Mouse (Mus musculus) urinary bladder, postnatal 14 days (tissue): ENCODE results near the gene Cstad.
A peak's percentile ranks its signal among the peaks of the same experiment; 100 is the strongest.

Experiments used
- DNase-seq: peaks from one replicate; pipeline ENCODE4 v3.0.0; 2021; ENCODE audit warnings: low spot score

Cstad gene

DNA sequence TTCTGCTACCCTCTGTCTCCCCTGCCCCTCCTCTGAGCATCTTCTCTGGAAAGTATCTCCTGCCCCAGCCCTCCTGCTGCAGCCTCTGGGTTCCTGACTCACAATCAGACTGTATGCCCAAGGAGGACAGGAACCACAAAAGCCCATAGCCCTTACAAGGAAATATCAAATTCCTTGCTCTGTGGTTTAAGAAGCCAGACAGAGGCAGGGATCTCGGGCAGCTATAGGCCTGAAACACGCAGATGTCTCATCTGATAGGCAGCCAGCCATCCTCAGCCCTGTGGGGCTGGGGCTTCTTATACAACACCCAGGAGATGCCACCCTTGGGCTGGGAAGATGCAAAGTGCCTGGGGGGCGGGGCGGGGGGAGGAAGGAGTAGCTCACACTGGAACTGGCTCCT is 956 bp downstream of the Cstad start:
- no peak for DNase-seq

DNA sequence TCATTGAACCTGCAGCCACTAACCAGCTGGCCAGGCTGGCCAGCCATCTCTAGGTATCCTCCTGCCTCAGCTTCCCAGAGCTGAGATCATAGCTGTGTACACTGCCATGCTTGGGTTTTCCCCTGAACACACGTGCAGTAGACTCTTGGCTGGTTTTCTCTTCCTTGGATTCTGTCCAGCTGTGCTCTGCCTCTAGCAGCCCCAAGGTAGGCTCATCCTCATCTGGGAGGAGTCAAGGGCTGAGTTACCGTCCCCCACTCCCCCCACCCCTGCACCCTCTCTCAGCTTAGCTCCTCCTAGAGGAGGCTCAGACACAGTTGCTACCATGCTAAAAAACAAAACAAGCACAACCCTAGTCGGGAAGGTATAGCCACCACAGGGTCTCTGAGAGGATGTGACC is 4.8 kb downstream of the Cstad start:
- no peak for DNase-seq

DNA sequence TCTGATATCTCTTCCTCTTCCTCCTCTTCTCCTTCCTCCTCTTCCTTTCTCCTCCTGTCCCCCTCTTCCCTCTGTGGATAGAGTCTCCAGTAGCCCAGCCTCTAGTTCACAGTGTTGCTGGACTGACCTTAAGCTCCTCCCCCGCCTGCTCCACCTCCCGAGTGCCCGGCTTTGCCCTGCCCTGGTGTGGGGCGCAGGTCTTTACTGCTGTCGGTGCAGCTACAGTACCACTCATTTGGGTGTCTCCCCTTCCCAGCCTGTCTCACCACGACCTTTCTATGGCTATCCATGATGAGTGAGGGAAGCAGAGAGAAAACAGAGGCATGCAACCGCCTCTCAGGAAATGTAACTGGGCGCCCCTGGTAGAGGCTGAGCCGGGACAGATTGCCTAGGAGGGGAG is 5.5 kb downstream of the Cstad start:
- DNase-seq, result peak; percentile 64

DNA sequence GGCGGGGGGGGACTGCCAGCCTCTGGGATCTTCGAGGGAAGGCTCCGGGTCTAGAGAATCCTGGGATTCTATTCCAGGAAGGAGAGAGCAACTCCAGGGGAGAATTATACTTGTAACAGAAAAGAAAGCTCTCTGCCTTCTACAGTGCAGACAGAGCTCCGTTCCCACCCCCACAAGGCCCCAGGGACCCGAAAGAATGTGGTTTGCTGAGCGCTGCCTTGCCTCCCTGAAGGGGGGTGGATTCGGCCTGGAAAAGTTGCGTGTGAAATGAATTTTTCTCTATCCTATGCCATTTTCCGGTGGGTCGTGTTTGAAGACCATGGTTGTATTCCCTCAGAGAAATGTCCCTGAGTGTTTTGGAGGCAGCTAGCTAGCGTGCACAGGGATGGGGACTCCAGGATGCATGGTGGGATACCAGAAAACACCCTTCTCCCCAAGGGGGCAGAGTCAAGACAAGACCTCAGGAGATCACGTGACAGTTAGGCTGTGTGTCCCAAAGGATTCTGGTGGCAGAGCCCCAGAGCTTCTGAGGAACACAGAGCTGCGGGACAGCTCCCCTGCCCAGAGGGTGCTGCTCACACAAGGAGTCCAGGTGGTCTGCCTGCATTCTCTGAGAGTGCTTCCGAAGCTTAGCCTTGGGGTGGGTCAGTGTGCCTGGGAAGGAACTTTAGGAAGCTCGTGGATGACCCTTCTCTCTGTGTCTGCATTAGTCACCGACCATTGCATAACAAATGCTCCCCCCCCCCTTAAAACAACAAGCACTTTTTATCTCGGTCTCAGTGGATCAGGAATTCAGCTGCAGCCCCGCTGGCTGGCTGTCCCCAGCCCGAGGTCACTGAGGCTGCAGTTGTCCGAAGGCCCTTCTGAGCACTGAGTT is 6.4 kb downstream of the Cstad start:
- peak; percentile 65 for DNase-seq

DNA sequence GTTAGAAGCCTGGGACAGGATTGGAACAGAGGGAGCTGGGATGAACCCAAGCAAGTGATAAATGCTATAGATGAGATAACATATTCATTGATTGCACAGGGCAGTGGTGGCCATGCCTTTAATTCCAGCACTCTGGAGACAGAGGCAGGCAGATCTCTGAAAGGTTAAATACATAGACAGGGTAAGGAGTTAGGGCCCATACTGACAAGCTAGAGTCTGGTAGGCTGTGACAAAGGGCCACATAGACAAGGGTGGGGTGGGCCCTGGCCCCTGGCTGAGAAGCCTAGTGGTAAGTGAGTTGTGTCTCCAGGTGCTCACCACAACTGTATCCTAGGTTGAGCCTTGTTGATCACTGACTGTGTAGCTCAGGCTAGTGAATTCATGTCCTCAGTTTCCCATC is 7.6 kb downstream of the Cstad start:
- no peak for DNase-seq

DNA sequence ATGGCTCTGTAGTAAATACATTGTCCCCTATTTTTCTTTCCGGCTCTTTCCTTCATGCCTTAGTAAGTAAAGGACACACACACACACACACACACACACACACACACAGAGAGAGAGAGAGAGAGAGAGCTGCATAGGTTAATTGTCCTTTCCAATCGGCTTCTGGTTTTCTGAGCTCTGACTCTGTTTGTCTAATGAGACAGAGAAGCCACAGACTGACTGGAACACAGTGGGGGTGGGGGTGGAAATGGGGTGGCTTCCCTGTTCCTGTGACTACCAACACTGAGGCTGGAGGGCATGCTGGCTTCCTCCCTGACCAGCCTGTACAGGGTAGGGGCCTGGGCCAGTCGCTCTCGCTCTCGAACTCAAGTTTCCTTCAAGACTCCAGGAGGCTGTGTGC is 8.9 kb downstream of the Cstad start:
- no peak for DNase-seq

DNA sequence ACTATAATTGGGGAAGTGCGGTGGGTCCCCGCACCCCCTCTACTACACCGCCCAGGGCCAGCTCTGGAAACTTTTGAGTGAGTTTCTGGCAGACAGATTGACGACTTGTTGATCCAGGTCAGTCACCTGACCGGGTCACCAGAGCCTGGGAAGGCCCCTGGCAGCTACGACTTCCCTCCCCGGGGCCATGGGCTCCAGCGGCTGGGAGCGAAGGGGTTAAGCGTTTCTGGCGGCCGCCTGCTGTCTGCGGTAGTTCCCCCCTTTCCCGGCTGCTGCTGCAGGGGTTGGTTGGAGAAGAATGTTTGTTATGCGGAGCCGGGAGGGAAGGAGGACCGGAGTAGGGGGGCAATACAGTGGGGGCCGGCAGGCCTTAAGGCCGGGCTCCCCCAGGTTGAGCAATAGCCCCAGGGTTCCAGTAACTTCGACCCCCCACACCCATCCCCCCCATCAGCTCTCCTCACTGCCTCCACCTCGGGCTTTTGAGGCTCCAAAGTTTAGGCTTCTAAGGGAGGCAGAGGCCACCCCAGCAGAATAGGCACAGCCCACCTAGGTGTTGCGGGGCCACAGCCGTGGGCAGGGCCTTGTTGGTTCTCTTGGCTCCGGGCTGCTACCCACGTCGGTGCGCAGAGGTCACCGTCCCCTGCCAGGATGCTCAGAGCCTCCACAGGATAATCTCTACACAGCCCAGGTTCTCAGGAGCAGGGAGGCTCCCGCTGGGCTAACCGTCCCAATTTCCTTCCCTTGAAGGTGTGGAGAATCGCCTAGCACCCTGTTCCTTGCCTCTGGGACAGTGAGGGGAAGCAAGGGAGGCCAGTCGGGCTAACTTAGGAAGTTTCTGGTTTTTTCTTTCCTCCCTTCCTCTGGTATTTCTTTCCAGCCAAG is 10.3 kb downstream of the Cstad start:
- DNase-seq, result peak; percentile 55

DNA sequence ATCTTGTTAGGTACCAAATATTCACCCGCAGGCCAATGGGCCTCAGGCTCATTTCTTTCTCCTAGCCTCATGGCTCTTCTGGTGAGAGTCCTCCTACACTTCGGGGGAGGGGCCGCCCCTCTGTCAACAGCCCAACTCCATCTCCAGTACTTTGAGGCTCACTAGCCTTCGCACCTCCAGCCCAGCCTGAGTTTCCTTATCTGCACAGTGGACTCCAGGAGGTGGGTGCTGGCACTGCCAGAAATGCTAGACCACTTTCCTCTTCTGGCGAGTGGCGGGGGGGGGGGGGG is 10.9 kb downstream of the Cstad start:
- no peak for DNase-seq

DNA sequence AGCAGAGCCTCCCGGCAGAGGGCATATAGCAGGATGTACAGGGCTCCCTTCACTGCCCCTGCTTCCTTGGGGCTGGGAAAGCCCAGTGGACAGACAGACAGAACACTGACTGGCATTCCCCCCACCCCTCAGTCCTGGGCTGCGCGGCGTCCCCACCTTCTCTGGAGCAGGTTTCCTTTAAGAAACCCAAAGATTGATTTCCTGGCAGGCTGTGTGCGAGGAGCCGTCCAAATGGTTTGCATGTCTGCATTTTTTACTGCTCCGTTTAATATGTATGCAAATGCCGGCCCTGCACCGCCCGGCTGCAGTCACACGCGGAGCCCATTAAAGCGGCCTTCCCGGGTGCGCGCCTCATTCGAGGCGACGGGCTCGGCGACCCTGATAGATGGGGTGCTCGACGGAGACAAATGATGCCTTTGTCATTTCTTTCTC is 11.8 kb downstream of the Cstad start:
- DNase-seq, result no peak

DNA sequence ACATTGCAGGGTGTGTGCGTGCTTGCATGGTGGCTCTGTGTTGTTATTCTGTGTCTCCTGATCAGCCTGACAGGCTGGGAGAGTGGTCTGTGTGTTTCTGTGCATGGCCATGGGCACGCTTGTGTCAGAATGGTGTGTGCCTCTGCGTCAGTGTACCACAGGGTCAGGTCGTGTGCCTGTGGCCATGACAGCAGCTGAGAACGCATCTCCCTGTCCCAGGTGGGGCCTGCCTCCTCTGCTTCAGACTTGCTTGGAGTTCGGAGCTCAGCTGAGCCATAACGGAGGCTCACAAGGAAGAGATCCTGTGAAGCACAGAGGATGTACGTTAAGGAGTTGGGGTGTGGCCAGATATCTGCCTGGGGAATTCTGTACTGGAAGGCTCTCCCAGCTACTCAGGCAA is 13.1 kb downstream of the Cstad start:
- no peak for DNase-seq

DNA sequence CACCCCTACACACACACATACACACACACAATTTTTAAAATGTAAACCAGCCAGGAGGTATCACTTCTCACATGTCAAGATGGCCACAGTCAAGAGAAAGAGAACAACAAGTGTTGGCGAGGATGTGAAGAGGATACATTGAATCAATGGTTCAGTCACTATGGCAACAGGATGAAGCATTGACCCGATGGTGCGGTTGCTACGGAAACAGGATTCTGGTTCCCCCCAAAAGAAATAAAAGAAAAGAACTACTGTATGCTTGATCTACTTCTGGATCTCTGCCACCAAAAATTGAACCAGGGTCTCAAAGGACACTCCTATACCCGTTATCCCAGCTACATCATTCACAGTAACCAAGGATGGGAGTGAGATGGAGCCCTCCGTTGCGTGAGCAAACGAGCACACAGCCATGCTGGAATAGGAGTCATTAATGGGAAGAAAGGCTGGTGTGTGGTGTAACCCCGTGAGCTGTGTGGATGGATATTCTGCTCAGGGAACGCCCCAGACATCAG is 13.9 kb downstream of the Cstad start:
- no peak for DNase-seq

DNA sequence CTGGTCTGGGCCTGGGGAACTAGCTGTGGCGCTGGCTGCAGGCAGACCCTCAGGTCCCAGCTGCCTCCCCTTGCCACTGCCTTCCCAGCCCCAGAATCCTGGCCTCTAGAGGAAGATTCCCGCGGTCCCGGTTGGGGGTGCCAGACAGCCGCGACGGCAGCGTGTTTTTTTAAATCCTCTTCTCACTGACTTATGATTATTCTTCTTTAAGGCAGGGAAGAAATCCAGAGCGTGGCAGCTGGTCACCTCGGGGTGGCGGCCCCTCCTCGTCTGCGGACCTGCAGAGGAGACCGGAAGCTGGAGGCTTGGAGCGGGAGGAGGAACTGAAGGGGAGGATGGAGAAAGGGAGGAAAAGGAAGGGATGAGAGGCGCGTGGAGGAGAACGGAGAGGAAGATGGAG is 18.7 kb downstream of the Cstad start:
- DNase-seq, result peak; percentile 74

DNA sequence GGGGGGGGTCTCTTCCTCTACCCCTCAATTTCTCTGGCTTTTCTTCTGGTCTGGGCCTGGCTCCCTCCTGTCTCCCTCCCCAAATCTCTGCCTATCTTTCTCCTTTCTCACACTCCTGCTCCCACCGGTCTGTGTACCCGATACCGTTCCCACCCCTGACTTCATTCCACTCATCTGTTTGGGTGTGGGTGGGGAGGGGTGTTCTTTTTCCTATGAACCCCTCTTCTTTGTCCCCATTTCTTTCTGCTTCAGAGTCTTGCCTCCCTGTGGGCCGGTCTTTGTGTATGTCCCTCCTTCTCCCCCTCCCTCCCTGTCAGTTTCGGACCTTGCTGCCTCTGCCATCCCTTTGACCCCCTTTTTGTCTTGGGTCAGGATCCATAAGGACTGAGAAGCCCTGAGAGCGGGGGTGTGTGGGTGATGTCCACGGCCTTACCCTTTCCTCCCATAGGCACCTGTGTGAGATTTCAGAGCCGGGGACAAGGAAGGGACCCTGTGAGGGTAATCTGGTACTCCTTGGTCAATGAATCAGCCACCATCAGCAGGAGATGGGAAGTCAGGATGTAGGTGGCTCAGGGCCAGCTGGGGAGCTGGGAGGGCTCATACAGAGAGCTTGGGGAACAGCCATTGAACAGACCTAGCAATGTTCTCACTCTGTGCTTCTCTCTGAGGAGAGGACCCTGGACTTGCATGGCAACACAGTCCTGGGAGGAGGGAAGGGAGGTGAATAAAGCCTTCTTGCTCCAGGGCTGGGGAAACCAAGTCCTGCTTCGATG is 19.5 kb downstream of the Cstad start:
- no peak for DNase-seq

DNA sequence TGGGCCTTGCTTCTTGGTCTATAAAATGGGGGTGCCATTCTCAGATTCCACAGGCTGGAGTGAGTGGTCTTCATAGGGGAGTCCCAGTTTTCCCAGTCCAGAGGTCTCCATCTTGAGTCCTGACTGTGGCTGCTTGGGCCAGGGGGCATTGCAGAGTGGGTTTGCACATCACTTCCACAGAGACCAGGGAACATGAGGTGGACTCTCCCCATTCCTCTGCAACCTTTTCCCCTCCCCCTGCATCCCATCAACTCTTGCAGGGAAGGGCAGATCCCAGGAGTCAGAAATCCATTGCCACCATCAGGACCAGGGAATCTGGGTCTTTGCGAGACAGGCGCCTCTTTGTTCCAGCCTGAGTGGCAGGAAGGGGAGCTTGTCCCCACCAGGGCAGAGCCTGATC is 21.0 kb downstream of the Cstad start:
- DNase-seq, result no peak

DNA sequence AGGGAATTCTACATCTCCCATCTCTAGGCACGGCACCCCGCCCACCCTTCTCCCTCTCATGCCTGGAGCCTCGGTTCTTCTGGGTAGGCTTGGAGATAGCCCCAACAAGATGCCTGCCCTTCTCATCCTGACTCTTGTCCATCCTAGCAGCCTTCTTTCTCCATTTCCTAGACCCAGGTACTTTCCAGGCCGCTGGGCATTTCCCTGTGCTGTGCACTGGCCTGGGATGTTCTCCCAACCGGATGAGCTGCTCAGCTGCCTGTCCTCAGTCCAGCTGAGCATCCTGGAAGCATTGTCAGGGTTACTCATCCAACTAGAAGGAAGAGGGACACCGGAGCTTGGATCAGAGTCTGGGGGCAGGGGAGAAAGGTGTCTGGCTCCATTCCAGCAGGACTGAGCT is 21.6 kb downstream of the Cstad start:
- DNase-seq, result no peak

DNA sequence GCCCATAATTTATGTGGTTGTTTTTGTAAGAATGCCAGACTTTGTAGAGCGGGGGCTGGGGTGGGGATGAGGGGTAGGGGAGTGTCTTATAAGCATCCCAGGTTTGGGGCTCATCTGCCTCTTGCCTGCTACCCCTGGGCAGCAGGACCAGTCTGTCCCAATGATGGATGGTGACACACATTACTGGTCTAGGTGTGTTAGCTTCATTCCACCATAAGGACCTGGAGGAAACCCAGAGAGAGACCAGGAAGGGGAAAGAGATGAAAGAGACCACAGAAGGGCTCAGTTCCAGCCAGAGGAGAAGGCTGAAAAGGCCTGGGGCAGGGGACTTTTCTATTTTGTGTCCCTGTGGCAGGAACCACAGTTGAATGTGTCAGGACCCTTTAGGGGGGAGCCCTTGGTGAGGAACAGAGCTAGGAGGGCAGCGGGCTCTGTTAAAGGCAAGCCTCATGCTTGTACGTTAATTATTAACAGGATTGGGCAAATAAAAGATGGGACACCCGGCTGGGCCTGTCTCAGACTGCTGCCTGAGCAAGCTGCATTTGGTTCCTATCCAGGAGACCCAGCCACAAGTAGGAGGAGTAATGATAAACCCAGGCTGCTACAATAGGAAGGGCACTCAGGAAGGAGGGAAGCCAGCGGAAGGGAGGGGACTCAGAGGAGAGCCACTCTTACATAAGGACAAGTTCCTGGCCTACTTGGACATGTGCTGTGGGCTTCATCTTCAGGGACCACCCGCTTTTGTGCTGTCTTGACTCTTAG is 23.8 kb downstream of the Cstad start:
- peak; percentile 76 for DNase-seq

DNA sequence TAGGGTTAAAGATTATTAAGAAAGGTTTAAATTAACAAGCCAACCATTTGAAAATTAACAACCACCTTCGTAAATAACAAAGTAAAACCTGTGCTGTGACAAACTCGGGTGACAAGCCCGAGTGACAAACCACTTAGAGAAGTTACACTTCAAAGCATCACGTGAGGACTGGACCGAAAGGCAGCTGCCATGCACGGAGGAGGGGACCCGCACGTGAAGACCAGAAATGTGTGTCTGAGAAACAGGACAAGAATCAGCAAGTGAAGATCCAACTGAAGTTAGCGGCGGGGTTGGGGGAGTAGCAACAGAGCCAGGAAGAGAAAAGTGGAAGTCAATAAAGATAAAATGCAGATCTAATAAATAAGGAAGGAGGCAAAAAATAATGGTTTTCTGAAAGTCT is 29.0 kb downstream of the Cstad start:
- DNase-seq, result no peak

DNA sequence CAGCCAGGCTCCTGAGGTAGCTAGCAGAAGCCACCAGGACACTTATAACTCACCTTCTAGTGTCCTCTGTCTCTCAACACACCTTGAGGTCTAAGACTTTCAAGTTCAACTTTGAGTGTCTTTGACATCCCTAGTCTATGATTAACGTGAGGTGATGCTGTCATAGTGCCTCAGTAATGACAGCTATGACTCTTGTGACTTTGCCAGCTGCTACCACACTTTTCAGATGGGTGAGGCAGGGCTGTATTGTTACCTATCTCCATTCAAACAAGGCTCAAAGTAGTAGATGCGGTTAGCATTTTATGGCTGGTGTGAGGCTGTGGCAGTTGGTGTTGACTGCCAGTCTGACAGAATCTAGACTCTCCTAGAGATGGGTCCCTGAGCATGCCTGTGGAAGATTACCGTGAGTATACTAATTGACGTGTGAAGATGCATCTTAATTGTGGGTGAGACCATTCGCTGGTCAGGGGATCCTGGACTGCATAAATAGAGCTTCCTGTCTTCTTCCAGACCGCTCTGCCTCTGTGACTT is 30.5 kb downstream of the Cstad start:
- DNase-seq, result no peak

DNA sequence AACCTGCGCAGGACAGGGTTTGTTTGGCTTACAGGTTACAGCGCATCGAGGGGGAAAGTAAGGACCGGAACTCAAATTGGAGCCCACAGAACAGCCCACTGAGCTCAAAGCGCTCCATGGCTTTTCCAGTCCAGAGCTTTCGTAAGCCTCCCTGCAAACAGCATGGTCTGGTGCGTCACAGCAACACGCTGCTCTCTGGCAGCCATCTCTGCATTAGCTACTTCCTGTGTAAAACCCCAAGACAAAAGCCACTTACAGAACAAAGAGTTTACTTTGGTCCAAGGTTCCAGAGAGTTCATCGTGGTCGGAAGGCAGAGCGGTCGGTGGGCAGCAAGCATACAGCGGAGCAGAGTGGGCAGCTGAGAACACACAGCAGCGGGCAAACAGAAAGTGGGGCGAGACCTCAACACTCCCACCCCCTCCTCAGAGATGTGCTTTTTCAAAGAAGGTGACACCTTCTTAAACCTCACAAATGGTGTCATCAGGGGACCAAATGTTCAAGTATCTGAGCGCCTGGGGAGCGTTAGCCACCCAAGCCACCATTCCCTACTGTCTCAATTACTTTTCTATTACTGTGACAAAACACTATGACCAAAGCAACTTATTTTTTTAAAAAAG is 31.3 kb downstream of the Cstad start:
- no peak for DNase-seq

DNA sequence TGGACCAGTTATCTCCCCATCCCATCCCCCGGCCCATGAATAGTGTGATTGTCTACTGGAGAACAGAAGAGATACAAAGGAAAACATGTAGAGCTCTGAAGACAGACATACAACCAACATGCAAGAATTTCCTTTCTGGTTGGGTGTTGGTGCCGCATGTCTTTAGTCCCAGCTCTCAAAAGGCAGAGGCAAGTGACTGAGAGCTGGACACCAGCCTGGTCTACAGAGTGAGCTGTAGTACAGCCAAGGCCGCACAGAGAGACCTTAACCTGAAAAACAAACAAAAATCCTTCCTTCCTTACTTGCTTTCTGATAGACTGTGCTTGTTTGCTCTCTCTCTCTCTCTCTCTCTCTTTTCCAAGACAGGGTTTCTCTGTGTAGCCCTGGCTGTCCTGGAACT is 32.5 kb downstream of the Cstad start:
- DNase-seq, result no peak

DNA sequence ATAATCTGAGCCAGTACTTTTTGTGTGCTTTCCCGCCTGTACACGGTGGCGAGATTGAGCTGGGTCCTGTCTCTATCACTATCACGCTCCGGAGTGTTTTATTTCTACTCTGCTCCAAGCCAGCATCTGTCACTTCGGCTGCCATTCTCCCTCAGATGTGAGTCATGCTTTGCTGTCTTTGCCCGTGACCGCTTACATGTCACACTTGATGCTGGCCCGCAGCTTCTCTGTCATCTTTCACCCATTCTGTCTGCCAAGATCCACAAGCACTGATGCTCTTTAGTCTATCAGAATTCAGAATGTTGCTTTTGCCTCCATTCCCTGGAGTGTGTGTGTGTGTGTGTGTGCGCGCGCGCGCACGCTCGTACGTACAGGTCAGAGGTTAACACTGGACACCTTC is 33.5 kb downstream of the Cstad start:
- no peak for DNase-seq
